Mouse (Mus musculus) intestine, postnatal 0 days (tissue): Measurements from ENCODE around the gene Gm17655. TPM values are rescaled to one million over a fixed set of nuclear protein-coding genes. Genes with fewer than 3 reads are reported as not detected.
"Not testable (repeated sequence)": the region's sequence is repeated elsewhere in the genome, so short reads cannot be mapped to it uniquely, and the experiment has no call there.

Source experiments
- ATAC-seq: fragments of 200-750 bp; cut with Nextera tagmentation; 2 replicates; pipeline ENCODE4 v1.8.0; 2017; ENCODE audit warnings: mild to moderate bottlenecking, moderate TSS enrichment, moderate library complexity
- H3K27ac ChIP-seq: fragments of 300-500 bp; sonication (generic); 2 replicates; pipeline ENCODE4 v1.5.1; 2014; ENCODE audit warnings: mild to moderate bottlenecking, low read depth, low read length, moderate library complexity
- H3K27me3 ChIP-seq: fragments of 300-500 bp; sonication (generic); replicated peaks from 2 replicates; pipeline ENCODE4 v1.6.1; 2014; ENCODE audit warnings: low read length, mixed read lengths; ENCODE audit not compliant: control insufficient read depth, insufficient read depth
- H3K36me3 ChIP-seq: fragments of 300-500 bp; sonication (generic); 2 replicates; pipeline ENCODE4 v1.6.1; 2014; ENCODE audit warnings: mild to moderate bottlenecking, moderate library complexity; ENCODE audit not compliant: control insufficient read depth, insufficient read depth
- H3K4me1 ChIP-seq: fragments of 300-500 bp; sonication (generic); replicated peaks from 2 replicates; pipeline ENCODE4 v1.6.1; 2014; ENCODE audit warnings: antibody characterized with exemption, low read length, mixed read lengths; ENCODE audit not compliant: control insufficient read depth, insufficient read depth
- H3K4me2 ChIP-seq: fragments of 300-500 bp; sonication (generic); replicated peaks from 2 replicates; pipeline ENCODE4 v1.6.1; 2014; ENCODE audit warnings: low read depth, mild to moderate bottlenecking, moderate library complexity
- H3K4me3 ChIP-seq: fragments of 300-500 bp; sonication (generic); 2 replicates; pipeline ENCODE4 v1.5.1; 2014; ENCODE audit warnings: low read depth, low read length
- H3K9ac ChIP-seq: fragments of 300-500 bp; sonication (generic); 2 replicates; pipeline ENCODE4 v1.6.1; 2014; ENCODE audit warnings: mild to moderate bottlenecking, low read depth, low read length
- H3K9me3 ChIP-seq: fragments of 300-500 bp; sonication (generic); 2 replicates; pipeline ENCODE4 v1.6.1; 2016; ENCODE audit warnings: mixed run types; ENCODE audit not compliant: control insufficient read depth
- CTCF ChIP-seq: sonication (generic); IDR thresholded peaks from 2 replicates; pipeline ENCODE4 v1.5.1; 2016; ENCODE audit warnings: low read depth, mild to moderate bottlenecking, control low read depth, antibody characterized with exemption, moderate library complexity
- WGBS: fragments of 180-500 bp; shearing (Covaris S2); extraction: QIAGEN DNeasy Blood & Tissue Kit; methylation state at CpG from one replicate; pipeline ENCODE4 v1.1.7; 2014; 5-methylcytosine and 5-hydroxymethylcytosine counted together
- polyA plus RNA-seq: library from polyadenylated mRNA; unstranded; fragments of >200 nt; fragmentation: Nextera tagmentation; extraction: Ambion mirVana; gene quantifications from 2 replicates; pipeline ENCODE4 v1.2.1, GENCODE M21; 2015

Gene Gm17655
- polyA plus RNA-seq, 1 experiment from 2014 or later: 1.6 TPM

- WGBS: 88% methylated on average over 10 of the region's 10 CpGs
- not testable (repeated sequence) for H3K4me1 ChIP-seq, H3K36me3 ChIP-seq, H3K9me3 ChIP-seq, H3K9ac ChIP-seq, H3K27me3 ChIP-seq, H3K27ac ChIP-seq, ATAC-seq, H3K4me2 ChIP-seq, H3K4me3 ChIP-seq
- TF ChIP-seq CTCF: peak; percentile 45
These were observed 56.5 kb downstream of the Gm17655 start for GRCm38 (mm10) chr5:110015775-110016174.

Other genes with a start within 250 kb of the Gm17655 start
- gene Gm15446, start 149.1 kb downstream of the Gm17655 start, polyA plus RNA-seq: 0.55 and 0.69 TPM in 2 replicates
- 15.0 and 16.4 TPM in 2 replicates for gene Zfp932, start 76.0 kb downstream of the Gm17655 start, polyA plus RNA-seq
- 0.25 and 0.52 TPM in 2 replicates for gene Gm35315, start 21.9 kb upstream of the Gm17655 start, polyA plus RNA-seq
- gene Plcxd1, start 27.5 kb upstream of the Gm17655 start, polyA plus RNA-seq: 0.63 and 0.78 TPM in 2 replicates
- 14.9 and 15.2 TPM in 2 replicates for gene Gtpbp6, start 35.7 kb upstream of the Gm17655 start, polyA plus RNA-seq
- gene Zfp605, start 37.6 kb upstream of the Gm17655 start, polyA plus RNA-seq: 2.0 TPM in 2 replicates
- gene Chfr, start 63.3 kb upstream of the Gm17655 start, polyA plus RNA-seq: 23.6 and 26.2 TPM in 2 replicates
- gene Golga3, start 104.2 kb upstream of the Gm17655 start, polyA plus RNA-seq: 8.1 and 9.1 TPM in 2 replicates
- gene Ankle2, start 158.5 kb upstream of the Gm17655 start, polyA plus RNA-seq: 8.7 and 9.5 TPM in 2 replicates
- gene Pgam5, start 197.4 kb upstream of the Gm17655 start, polyA plus RNA-seq: 25.5 and 26.4 TPM in 2 replicates
- 5.8 and 6.3 TPM in 2 replicates for gene Pxmp2, start 213.7 kb upstream of the Gm17655 start, polyA plus RNA-seq
- 4.7 and 5.1 TPM in 2 replicates for gene Pole, start 213.8 kb upstream of the Gm17655 start, polyA plus RNA-seq